8 mouse cellular contexts compared by ENCODE assay signal in genomic region chr3:69319061-69319720, GRCm38 (mm10). TPM values are rescaled to one million over a fixed set of nuclear protein-coding genes. Genes with fewer than 3 reads are reported as not detected.
A peak's percentile ranks its signal among the peaks of the same experiment; 100 is the strongest.
DNase-seq lines count a peak whose midpoint lies in the region; ATAC-seq and TF ChIP-seq lines count a peak whose summit lies in the region.

No protein-coding gene starts in this region.

- no peak overlapping the region for H3K27ac ChIP-seq in left cerebral cortex, adult 2 months
- no peak overlapping the region for H3K27ac ChIP-seq in embryonic facial prominence, embryonic 15.5 days (replicated peaks)
- H3K27ac ChIP-seq in limb, embryonic 10.5 days: no peak overlapping the region
- no peak overlapping the region for H3K27ac ChIP-seq in neural tube, embryonic 13.5 days (replicated peaks)

- H3K27me3 ChIP-seq in embryonic facial prominence, embryonic 15.5 days: no peaks in the 10 kb centered on the region
- peaks cover 11% of the 10 kb centered on the region; the same call in 1 of the 2 replicates for H3K27me3 ChIP-seq in limb, embryonic 10.5 days (ENCODE audit: low read depth, poor library complexity, severe bottlenecking)
- no peaks in the 10 kb centered on the region for H3K27me3 ChIP-seq in neural tube, embryonic 13.5 days

- intact Hi-C loops in left cerebral cortex, adult 2 months (cut with DNase I): loop anchor here (5.0 to 10.0 kb wide), 2 partner anchors 208 to 276 kb away; partner anchors contain the start of gene B3galnt1
- intact Hi-C loops in left cerebral cortex, postnatal 4 days (cut with DNase I): loop anchor here (5.0 kb wide), 1 partner anchor 163 kb away; no protein-coding TSS in a partner anchor

- no peak for ATAC-seq in embryonic facial prominence, embryonic 15.5 days (ENCODE audit: insufficient number of reproducible peaks, low FRiP score, low TSS enrichment, low read depth)
- ATAC-seq in neural tube, embryonic 13.5 days (ENCODE audit: low read depth): no peak

- 76% methylated on average over 6 of the region's 6 CpGs for WGBS in embryonic facial prominence, embryonic 15.5 days
- WGBS in limb, embryonic 10.5 days: 89% methylated on average over 6 of the region's 6 CpGs
- 80% methylated on average over 6 of the region's 6 CpGs for WGBS in neural tube, embryonic 13.5 days

- H3K9me3 ChIP-seq in embryonic facial prominence, embryonic 15.5 days (replicated peaks): no peaks in the 10 kb centered on the region
- no peaks in the 10 kb centered on the region for H3K9me3 ChIP-seq in limb, embryonic 10.5 days (replicated peaks)
- H3K9me3 ChIP-seq in neural tube, embryonic 13.5 days: no peaks in the 10 kb centered on the region

- H3K9ac ChIP-seq in embryonic facial prominence, embryonic 15.5 days: no peak overlapping the region
- H3K9ac ChIP-seq in neural tube, embryonic 13.5 days: peak overlapping the region; percentile 92

- peak overlapping the region; percentile 95 for H3K4me3 ChIP-seq in left cerebral cortex, adult 2 months
- H3K4me3 ChIP-seq in embryonic facial prominence, embryonic 15.5 days (replicated peaks): peak overlapping the region; percentile 80
- peak overlapping the region; percentile 78 for H3K4me3 ChIP-seq in limb, embryonic 10.5 days
- peak overlapping the region; percentile 87 for H3K4me3 ChIP-seq in neural tube, embryonic 13.5 days

- no peak for TF ChIP-seq CTCF in left cerebral cortex, adult 2 months (IDR thresholded peaks at IDR 0.05)

- no peaks in the 10 kb centered on the region for H3K36me3 ChIP-seq in embryonic facial prominence, embryonic 15.5 days
- H3K36me3 ChIP-seq in limb, embryonic 10.5 days: no peaks in the 10 kb centered on the region
- no peaks in the 10 kb centered on the region for H3K36me3 ChIP-seq in neural tube, embryonic 13.5 days

- no peak for DNase-seq in left cerebral cortex, adult 2 months (ENCODE audit: extremely low spot score in 1 of 2, low spot score in 2 of 2)
- DNase-seq in left cerebral cortex, postnatal 4 days: no peak
- DNase-seq in limb, embryonic 10.5 days (ENCODE audit: low spot score): no peak
- no peak for DNase-seq in embryo, embryonic 10.5 days (ENCODE audit: low spot score)
- DNase-seq in embryo, embryonic 11 days: no peak
- no peak for DNase-seq in embryo, embryonic 10 days (ENCODE audit: low spot score)

- peaks cover 21% of the 10 kb centered on the region for H3K4me1 ChIP-seq in embryonic facial prominence, embryonic 15.5 days
- peaks cover 27% of the 10 kb centered on the region for H3K4me1 ChIP-seq in limb, embryonic 10.5 days
- peaks cover 51% of the 10 kb centered on the region for H3K4me1 ChIP-seq in neural tube, embryonic 13.5 days (replicated peaks)

- H3K4me2 ChIP-seq in embryonic facial prominence, embryonic 15.5 days (replicated peaks): peak overlapping the region; percentile 97
- H3K4me2 ChIP-seq in neural tube, embryonic 13.5 days: peak overlapping the region; percentile 100

RNA-seq across cellular contexts. Expression of gene Ppm1l, which starts 2.5 kb away (rescaled TPM):
- total RNA-seq in left cerebral cortex, adult 2 months (2021): 10 to 100 TPM; 83.4 to 87.6 TPM
- total RNA-seq in left cerebral cortex, postnatal 4 days (2021): 10 to 100 TPM; 45.9 to 49.2 TPM
- 7.3 and 9.2 TPM in 2 replicates for polyA plus RNA-seq in embryonic facial prominence, embryonic 15.5 days (2015; fragmentation: Nextera tagmentation; extraction: Ambion mirVana)
- 6.7 and 9.5 TPM in 2 replicates for polyA plus RNA-seq in limb, embryonic 10.5 days (2016; fragmentation: Nextera tagmentation; extraction: Ambion mirVana)
- 22.1 and 24.9 TPM in 2 replicates for polyA plus RNA-seq in neural tube, embryonic 13.5 days (2015; fragmentation: Nextera tagmentation; extraction: Ambion mirVana)
